Mouse (Mus musculus) hindlimb bud, embryonic 11.5 days (tissue): ENCODE measurements at regions not wholly inside any gene's neighbourhood (a gene's known extent, or its start where the extent isn't known, plus 50 kb on each side); places are given as distances from the start of the nearest gene placed in this dataset.

Experiments used
- DNase-seq: peaks from one replicate; pipeline ENCODE4 v3.0.0-alpha.2; 2012; ENCODE audit warnings: low read depth, low spot score; ENCODE audit errors: extremely low spot score

- peak; percentile 1 for DNase-seq
Measured at GRCm38 (mm10) chr8:55754189-55754588, 152.6 kb downstream of the Adam29 start.

GRCm38 (mm10) chr8:55724303-55725279 lies 182.2 kb downstream of the Adam29 start:
- DNase-seq = no peak

DNA sequence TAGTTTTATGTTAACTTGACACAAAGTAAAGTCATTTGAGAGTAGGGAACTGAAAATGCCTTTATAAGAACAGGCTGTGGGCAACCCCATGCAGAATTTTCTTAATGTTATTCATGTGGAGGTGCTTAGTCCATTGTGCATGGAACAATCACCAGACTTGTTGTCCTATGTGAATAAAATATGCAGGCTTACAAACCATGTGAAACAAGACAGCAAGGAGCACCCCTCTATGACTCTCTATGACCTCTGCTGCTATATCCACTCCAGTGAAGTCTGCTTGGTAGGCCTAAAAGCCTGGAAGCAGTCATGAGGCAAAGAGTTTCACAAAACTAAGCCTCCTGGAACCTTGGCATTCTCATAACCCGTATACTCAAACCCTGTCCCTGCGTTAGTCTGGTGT lies 215.0 kb downstream of the Adam29 start:
- no peak for DNase-seq

GRCm38 (mm10) chr8:55680436-55680835 lies 226.3 kb downstream of the Adam29 start:
- DNase-seq = no peak

GRCm38 (mm10) chr8:55638716-55639115 lies 268.0 kb downstream of the Adam29 start:
- DNase-seq = no peak

DNA sequence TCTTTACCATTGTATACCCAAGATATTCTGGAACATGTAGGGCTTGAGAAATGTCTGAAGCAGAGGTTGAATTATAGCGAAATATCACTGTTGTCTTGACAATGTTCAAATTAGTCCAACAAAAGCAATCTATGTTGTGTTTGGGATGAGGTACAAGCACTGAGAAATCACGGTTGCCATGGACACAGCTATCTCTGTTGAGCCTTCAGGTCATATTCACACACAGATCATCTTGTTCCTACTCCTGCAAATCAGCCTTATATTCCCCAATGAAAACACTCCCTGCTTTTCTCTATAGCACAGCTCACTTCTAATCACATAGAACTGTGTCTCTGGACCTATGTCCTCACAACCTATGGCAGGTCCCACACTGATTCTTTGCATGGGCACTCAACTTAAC lies 284.3 kb downstream of the Adam29 start:
- DNase-seq = no peak
